Mouse (Mus musculus) bone marrow macrophage, adult 2 months (primary cell): ENCODE measurements around the gene Defb47. TPM values are rescaled to one million over a fixed set of nuclear protein-coding genes. Genes with fewer than 3 reads are reported as not detected.

Experiments used
- H3K27ac ChIP-seq: 2 replicates; pipeline ENCODE4 v1.5.1; 2012; ENCODE audit warnings: low read depth, low read length; ENCODE audit not compliant: insufficient read depth
- H3K4me1 ChIP-seq: 2 replicates; pipeline ENCODE4 v1.6.1; 2012; ENCODE audit warnings: low read length; ENCODE audit not compliant: control insufficient read depth, insufficient read depth
- H3K4me3 ChIP-seq: 2 replicates; pipeline ENCODE4 v1.5.1; 2012; ENCODE audit warnings: mild to moderate bottlenecking, low read length, moderate library complexity; ENCODE audit not compliant: insufficient read depth
- CTCF ChIP-seq: IDR thresholded peaks from 2 replicates; pipeline ENCODE4 v1.5.1; 2012; ENCODE audit warnings: low read depth, mild to moderate bottlenecking, low read length, moderate library complexity
- POLR2A ChIP-seq: IDR thresholded peaks from 2 replicates; pipeline ENCODE4 v1.6.1; 2012; ENCODE audit warnings: mild to moderate bottlenecking, low read depth, low read length, borderline replicate concordance
- polyA plus RNA-seq: library from polyadenylated mRNA; stranded (reverse); fragments of >200 nt; gene quantifications from 2 replicates; pipeline ENCODE4 v1.2.4, GENCODE M21; 2012; ENCODE audit not compliant: missing spikeins, insufficient read depth, insufficient read length

Gene Defb47
- polyA plus RNA-seq, 1 experiment: not detected

- Histone ChIP-seq H3K27ac (no peak overlapping the region), H3K4me1 (no peaks in the 10 kb centered on the region), H3K4me3 (no peak overlapping the region)
- TF ChIP-seq POLR2A (no peak), CTCF (no peak)
Measured at GRCm38 (mm10) chr14:62998977-62999376, 1.1 kb downstream of the Defb47 start.

- Histone ChIP-seq H3K4me1 (no peaks in the 10 kb centered on the region), H3K4me3 (no peak overlapping the region), H3K27ac (no peak overlapping the region)
- no peak for TF ChIP-seq CTCF
- TF ChIP-seq POLR2A: no peak
Measured at GRCm38 (mm10) chr14:63002588-63002987, 4.7 kb downstream of the Defb47 start.

GRCm38 (mm10) chr14:63011471-63011870, 13.6 kb downstream of the Defb47 start, which contains the start of gene Defb43:
Gene Defb43 (plus strand): TSS chr14:63011771.
- H3K27ac ChIP-seq: no peak within 1 kb of the TSS
- no peak within 1 kb of the TSS for H3K4me3 ChIP-seq
- TF ChIP-seq POLR2A (no peak), CTCF (no peak)
- H3K4me1 ChIP-seq: peaks cover 8% of the 10 kb centered on the region; the same call in 1 of the 2 replicates

- Histone ChIP-seq H3K27ac (no peak overlapping the region), H3K4me3 (no peak overlapping the region), H3K4me1 (peaks cover 8% of the 10 kb centered on the region; the same call in 1 of the 2 replicates)
- no peak for TF ChIP-seq CTCF
- TF ChIP-seq POLR2A: no peak
Measured at GRCm38 (mm10) chr14:63013082-63013481, 15.2 kb downstream of the Defb47 start.

- no peak for TF ChIP-seq CTCF
- TF ChIP-seq POLR2A: no peak
- H3K27ac ChIP-seq: no peak overlapping the region
- peaks cover 8% of the 10 kb centered on the region; the same call in 1 of the 2 replicates for H3K4me1 ChIP-seq
- no peak overlapping the region for H3K4me3 ChIP-seq
Measured at GRCm38 (mm10) chr14:63014667-63015066, 16.8 kb downstream of the Defb47 start.

- TF ChIP-seq CTCF (no peak), POLR2A (no peak)
- H3K27ac ChIP-seq: no peak overlapping the region
- no peaks in the 10 kb centered on the region for H3K4me1 ChIP-seq
Measured at GRCm38 (mm10) chr14:63020524-63021156, 22.8 kb downstream of the Defb47 start.

GRCm38 (mm10) chr14:63046691-63047090, 48.8 kb downstream of the Defb47 start, which contains the start of gene Defb42:
Gene Defb42 (plus strand): TSS chr14:63046991.
- peaks cover 2% of the 10 kb centered on the region; the same call in 1 of the 2 replicates for H3K4me1 ChIP-seq
- no peak within 1 kb of the TSS for H3K4me3 ChIP-seq
- no peak for TF ChIP-seq CTCF
- TF ChIP-seq POLR2A: no peak
- no peak within 1 kb of the TSS for H3K27ac ChIP-seq

More at GRCm38 (mm10) chr14:63020524-63021156, 22.8 kb downstream of the Defb47 start:
- H3K4me3 ChIP-seq: no peak overlapping the region

- H3K27ac ChIP-seq: no peak within 1 kb of the TSS
- no peak for TF ChIP-seq POLR2A
- TF ChIP-seq CTCF: no peak
- no peak within 1 kb of the TSS for H3K4me3 ChIP-seq
- H3K4me1 ChIP-seq: peaks cover 4% of the 10 kb centered on the region
Measured at GRCm38 (mm10) chr14:63049910-63050370, 52.1 kb downstream of the Defb47 start, which contains the start of gene Defb30. Gene Defb30 (minus strand): TSS chr14:63049960.

Other genes with a start within 250 kb of the Defb47 start
- gene Ints6, start 236.9 kb upstream of the Defb47 start, polyA plus RNA-seq: 20.1 and 26.7 TPM in 2 replicates
- 80.6 and 83.5 TPM in 2 replicates for gene Wdfy2, start 160.4 kb upstream of the Defb47 start, polyA plus RNA-seq
- gene Defb48, start 13.6 kb upstream of the Defb47 start, polyA plus RNA-seq: not detected in 2 replicates
- not detected in 2 replicates for gene Defb43, start 13.7 kb downstream of the Defb47 start, polyA plus RNA-seq
- 0.69 TPM in 1 of 2 replicates, not detected in the other for gene Defb42, start 48.9 kb downstream of the Defb47 start, polyA plus RNA-seq
- gene Defb30, start 51.9 kb downstream of the Defb47 start, polyA plus RNA-seq: not detected in 2 replicates